Mouse (Mus musculus): ENCODE measurements around the gene Rps16.

The Rps16 gene

DNA sequence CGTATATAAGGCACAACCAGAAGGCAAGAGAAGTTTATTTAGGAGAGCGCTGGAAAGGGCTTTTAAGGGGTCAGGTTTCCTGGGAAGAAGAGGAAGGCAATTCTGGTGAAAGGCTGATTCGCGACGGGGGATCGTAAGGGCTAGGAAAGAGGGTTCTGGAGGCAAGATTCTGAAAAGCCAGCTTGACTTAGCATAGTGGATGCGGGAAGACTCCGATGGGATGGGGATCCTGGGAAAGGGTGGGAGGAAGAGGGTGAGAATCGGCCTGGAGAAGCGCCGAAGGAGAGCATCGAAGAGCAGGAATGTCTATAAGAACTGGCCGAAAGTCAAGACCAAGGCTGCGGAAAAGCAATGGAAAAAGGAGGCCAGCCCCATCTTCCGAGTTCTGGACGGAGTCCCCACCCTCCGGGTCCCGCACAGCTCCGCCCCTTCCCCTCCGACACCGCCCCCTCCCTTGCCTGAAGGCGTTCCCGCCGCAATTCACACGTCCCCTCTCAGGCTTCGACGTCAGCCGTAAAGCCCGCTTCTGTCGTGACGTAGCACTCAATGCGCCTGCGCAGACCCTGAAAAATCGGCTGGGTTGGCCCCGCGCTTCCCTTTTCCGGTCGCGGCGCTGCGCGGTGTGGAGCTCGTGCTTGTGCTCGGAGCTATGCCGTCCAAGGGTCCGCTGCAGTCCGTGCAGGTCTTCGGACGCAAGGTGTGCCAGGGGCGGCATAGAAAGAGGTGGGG, at the start of gene Rps16:
TSS of gene Rps16 (plus strand) at position 498 of the 729 bp plus-strand sequence.
- DNase-seq = peak; percentile 99

GRCm38 (mm10) chr7:28301616-28302433, 48.6 kb upstream of the Rps16 start, which contains the start of gene Dll3:
Gene Dll3, minus strand, starts transcription at chr7:28302238.
- DNase-seq = peak; percentile 64

DNA sequence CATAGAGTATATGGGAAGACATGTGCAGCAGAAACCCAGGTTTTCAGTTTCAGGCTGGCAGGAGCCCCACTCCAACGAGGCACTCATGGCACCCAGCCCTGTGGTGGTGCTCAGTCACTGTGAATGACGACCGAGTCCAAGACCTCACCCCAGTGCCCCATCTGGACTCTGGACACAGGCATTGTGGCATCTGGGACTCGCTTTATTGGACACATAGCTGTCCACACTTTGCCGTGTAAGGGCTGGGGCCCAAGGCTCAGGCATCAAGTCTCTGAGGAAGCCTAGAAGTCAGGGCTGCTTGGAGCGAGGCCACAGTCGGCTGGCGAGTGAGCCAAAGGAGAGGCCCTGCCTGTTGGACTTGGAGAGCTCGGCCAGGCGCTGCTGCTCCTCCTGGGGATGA, 44.8 kb upstream of the Rps16 start:
- no peak for DNase-seq

DNA sequence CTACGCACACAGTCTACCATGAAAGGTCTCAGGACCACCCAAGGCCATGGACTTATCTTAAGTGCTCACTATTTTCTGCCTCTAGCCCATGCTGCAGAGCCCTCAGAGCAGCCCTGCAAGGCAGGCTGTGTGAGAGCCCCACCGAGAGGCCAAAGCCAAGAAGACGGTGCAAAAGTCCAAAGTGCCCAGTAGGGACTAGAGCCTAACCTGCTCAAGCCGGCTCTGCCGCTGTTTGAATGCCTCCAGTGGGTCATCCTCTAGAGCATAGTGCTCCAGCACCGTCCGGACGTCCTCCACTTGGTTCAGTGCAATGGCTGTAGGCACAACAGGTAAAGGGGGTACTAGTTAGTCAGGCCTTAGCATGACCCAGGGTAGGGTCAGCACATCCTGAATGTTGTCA, 44.2 kb upstream of the Rps16 start:
- no peak for DNase-seq

- no peak for DNase-seq
These were observed 40.7 kb upstream of the Rps16 start for GRCm38 (mm10) chr7:28309737-28310136.

DNA sequence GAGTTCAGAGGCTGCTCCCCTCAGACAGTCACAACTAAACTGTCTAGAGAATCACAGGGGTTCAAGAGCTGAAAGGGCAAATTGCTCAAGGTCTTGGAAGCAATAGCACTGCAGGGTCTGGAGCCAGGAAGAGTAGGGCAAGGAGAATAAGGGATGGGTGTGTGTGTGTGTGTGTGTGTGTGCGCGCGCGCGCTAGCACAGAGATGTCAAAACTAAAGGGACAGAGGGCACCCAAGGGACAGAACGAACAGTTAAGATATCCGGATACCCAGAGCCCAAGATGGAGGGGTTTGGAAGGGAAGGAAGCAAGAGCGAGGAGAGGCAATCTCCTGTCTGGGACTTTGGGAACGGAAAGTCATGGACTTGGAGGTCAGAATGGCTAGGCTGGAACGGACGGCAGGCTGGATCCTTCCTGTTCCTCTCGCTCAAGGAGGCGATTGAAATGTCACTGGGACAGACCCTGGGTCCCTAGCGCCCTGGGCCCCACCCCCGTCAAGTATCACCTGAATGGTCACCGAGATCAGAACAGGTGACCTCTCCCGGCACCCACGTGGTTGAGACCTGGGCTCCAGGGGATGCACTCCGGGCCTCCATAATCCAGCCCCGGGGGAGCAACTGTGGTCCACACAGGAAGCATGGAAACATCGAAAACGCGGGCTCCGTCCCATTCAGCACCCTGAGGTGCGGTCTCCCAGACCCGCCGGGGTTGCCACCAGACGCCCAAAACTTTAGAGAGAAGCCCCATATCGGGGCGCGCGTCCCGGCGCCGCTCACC, 39.1 kb upstream of the Rps16 start:
- DNase-seq = no peak

- DNase-seq = peak; percentile 98
These were observed 38.4 kb upstream of the Rps16 start, which contains the start of gene Timm50 for GRCm38 (mm10) chr7:28311926-28312543. Gene Timm50, minus strand, starts transcription at chr7:28312072.

DNA sequence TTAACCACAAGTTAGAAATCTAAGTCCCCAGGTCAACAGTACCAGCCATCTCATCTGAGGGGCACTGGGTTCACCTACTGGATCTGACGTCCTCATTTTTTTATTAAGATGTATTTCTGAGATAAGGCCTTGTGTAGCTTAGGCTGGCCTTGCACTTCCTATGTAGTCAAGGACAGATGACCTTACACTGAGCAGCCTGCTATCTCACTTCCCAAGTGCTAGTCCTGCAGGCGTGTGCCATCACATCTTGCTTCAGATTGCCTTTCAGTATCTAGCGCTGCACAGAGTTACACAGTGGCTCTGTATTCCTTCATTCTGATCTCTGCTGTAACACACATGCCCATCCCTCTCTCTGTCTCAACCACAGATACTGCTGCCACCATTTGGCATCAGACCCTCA, 32.4 kb upstream of the Rps16 start:
- no peak for DNase-seq

DNA sequence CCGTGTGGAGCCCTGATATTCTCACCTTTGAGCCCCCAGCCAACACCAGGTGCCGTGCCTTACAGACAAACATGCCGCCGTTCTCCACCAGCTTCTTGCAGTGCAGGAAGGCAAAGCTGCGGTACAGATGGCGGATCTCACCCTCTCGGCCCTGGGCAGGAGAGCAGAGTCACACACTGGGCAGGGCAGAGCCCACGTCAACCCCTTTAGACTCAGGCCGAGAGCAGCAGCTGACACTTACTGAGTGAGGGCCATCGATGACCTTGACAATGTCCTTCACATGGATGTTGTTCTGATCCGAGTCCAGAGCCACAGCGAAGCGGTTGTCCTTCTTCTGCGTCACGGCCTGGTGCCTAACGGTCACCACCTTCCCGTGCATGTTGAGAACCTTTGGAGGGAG, 31.7 kb upstream of the Rps16 start:
- no peak for DNase-seq

DNA sequence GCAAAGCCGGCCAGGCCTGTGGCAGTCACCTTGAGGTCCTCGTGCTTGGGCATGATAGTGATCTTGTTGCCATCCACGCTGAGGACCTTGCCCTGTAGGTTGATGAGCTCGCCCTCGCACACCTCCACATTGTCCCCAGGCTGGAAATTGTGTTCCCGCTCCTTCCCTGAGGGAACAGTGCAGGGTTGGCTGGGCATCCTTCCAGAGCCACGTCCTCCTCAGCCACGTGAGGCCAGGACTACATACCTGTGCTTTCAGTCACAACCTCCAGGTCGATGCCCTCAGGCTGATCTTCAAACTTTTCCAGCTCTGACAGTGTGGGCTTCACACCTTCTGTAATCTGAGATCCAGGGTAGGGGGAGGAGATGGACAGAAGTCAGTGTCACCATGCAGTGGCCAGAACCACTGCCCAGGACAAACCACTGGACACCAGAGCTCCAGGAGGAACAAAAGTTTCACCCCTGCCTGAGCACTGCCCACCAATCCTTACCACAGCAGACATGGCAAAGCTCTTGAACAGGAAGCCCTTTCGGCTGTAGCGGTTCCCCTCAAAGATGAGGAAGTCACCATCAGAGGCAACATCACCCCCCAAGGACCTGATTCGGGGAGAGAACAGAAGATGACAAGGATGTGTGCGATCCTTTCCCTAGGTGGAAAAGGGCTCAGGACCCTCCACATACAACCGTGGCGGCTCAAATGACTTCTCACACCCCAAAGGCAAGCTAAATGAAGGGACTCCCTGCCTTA, 28.3 kb upstream of the Rps16 start:
- no peak for DNase-seq

DNA sequence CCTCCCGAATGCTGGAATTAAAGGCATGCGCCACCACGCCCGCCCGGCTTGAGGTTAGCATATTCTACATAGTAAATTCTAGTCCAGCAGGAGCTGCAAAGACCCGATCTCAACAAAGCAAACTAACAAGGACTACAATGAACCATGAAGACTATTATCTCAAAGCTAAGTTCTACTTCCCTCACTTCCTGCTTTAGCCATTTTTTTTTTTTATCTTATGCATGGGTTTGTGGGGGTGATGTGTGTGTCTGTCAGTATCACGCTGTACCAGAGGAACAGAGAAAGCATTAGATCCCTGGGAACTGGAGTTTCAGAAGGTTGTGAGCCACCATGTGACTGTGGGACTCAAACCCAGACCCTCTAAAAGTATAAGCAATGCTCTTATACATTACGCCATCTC, 25.2 kb upstream of the Rps16 start:
- DNase-seq = no peak

DNA sequence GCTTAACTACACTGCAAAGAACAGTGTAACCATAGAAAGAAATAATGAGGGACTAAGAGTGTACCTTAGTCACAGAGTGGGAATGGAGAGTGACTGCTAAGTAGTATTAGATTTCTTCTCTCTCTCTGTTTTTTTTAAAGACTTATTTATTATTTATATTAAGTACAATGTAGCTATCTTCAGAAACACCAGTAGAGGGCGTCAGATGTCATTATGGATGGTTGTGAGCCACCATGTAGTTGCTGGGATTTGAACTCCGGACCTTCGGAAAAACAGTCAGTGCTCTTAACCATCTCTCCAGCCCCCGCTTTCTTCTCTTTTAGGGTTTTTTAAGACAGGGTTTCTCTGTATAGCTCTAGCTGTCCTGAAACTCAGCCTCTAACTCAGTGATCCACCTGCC, 24.0 kb upstream of the Rps16 start:
- no peak for DNase-seq

DNA sequence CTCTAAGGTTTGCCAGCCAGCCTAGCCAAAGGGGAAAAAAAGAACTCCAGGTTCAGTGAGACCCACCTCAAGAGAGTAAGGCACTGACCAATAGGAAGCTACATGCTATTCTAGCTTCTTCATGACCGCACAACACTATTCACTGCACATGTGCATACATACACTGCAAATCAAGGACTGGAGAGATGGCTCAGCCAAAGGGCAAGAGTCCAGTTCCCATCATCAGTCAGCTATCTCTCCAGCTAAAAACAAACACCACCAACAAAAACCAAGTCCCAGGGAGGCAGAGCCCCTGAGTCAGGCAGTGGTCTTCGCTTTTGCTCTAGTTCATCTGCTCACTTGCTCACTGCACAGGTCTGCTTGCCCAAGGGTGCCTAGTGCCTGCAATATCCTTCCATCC, 22.2 kb upstream of the Rps16 start:
- DNase-seq = no peak

- DNase-seq = no peak
These were observed 15.9 kb upstream of the Rps16 start for GRCm38 (mm10) chr7:28334534-28334933.

DNA sequence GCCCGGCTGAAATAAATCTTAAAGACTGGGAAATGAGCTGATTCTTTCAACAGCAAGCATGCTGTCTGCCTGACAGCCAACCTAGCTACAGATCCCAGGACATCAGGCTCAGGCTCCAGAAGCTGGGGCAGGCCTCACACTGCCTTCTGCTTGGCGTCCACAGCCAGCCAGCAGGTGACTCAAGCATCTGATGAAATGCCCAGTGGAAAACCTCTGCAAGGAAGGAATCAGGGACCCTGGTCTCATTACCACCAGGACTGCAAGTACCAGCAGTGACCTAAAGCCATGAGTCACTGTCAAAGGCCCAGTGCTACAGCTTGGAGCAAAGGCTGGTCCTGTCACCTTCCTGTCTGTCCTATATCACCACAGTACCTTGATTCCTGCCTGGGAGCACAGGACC, 15.0 kb upstream of the Rps16 start:
- no peak for DNase-seq

DNA sequence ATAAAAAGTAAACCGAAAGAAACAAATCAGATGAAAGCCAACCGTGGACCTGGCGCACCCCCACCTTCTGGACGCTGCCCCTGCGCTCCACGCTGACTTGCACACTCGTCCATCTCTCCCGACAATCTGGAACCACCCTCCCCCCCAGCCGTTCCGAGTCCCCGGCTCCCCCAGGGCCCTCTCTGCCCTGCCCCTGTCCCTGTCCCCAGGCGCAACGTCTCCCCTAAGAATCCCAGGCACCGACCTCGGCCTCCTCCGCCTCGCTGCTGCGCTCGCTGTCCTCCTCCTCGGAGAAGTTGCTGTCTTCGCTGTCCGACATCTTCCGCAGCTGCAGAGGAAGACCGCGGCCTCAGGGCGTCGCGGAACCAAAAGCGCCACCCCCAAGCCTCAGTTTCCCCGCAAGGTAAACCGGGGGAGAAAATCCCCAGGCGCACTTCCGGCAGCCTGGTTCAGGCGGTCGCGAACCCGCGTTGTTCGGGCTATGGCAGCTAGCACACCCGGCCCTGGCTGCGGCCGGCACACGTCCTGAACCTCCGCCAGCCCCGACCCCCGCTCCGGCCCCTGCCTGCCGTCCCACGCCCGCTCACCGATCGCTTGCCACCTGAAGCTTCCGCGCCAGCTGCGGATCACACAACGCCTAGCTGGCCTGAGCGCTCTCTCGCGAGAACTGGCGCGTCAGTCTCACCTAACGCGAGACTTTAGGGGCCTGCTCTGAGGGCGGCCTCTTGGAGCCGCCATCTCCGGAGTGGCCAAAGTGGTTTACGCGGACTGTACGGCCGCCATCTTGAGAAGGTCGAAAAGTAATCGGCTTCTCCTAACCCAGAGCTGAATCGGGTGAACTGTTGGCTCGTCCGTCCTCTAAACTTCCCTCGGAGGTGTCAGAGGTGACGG, 12.1 kb upstream of the Rps16 start, which contains the start of gene Supt5:
TSS of gene Supt5 (minus strand) at position 639 of the 891 bp plus-strand sequence.
- peak; percentile 98 for DNase-seq

DNA sequence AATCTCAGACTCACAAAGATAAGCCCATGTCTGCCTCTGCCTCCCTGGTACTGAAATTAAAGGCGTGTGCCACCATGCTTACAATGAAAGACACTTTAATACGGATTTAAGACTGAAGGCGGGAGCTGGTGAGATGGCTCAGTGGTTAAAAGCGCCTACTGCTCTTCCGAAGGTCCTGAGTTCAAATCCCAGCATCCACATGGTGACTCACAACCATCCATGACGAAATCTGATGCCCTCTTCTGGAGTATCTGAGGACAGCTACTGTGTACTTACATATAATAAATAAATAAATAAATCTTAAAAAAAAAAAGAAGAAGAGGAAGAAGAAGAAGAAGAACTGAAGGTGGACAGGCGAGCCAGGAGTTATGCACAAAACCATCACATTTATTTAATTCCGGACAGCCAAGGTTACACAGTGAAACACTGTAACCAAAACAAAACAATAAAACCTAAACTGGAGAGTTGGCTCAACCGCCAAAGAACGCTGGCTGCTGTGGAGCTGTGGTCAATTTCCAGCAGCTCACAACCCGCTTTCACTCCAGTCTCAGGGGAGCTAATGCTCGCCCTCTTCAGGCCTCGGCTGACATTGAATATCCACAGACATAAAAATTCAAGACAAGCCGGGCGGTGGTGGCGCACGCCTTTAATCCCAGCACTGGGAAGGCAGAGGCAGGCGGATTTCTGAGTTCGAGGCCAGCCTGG, 11.1 kb upstream of the Rps16 start:
- DNase-seq = peak; percentile 64

GRCm38 (mm10) chr7:28341381-28341780, 9.1 kb upstream of the Rps16 start:
- no peak for DNase-seq

- peak; percentile 79 for DNase-seq
These were observed 5.8 kb upstream of the Rps16 start for GRCm38 (mm10) chr7:28344637-28345036.

DNA sequence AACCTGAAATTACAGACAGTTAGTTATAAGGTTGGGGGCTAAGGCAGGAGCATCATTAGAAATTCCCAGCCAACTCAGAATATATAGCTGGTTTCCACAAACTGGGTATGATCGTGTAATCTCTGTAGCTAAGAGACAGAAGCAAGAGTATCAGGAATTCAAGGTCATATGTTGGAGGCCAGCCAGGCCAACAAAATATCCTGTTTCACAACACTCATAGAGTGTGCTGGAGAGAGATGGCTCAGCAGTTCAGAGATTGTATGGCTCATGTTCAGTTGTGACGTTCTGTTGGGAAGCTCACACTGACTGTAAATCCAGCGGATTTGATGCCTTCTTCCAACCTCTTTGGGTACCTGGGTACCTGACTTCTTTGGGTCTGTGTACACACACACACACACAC, 2.7 kb upstream of the Rps16 start:
- no peak for DNase-seq
